Mouse (Mus musculus): ENCODE results near the gene Piezo1.

Piezo1 gene

GRCm38 (mm10) chr8:122433269-122433905 is 117.7 kb downstream of the Piezo1 start:
- Histone ChIP-seq H3K9me3 (ENCODE audit: low read length) (no peaks in the 10 kb centered on the region), H3K4me3 (replicated peaks; ENCODE audit: low read length) (peak overlapping the region; percentile 81), H3K36me3 (ENCODE audit: insufficient read depth, low read length) (peaks cover 54% of the 10 kb centered on the region), H3K4me1 (replicated peaks; ENCODE audit: low read depth, low read length) (peaks cover 87% of the 10 kb centered on the region), H3K27me3 (ENCODE audit: insufficient read depth, low read length) (peaks cover 18% of the 10 kb centered on the region; the same call in 1 of the 2 replicates)
- TF ChIP-seq NANOG (IDR thresholded peaks at IDR 0.05; ENCODE audit: borderline replicate concordance, low read length) (no peak), CTCF (conservative IDR thresholded peaks at IDR 0.05; ENCODE audit: low read length) (no peak), POU5F1 (IDR thresholded peaks at IDR 0.05; ENCODE audit: borderline replicate concordance, low read length) (no peak)

- H3K4me3 ChIP-seq (replicated peaks; ENCODE audit: low read length), result peak within 1 kb of the TSS; percentile 81
- peaks cover 47% of the 10 kb centered on the region for H3K36me3 ChIP-seq (ENCODE audit: insufficient read depth, low read length)
- peaks cover 87% of the 10 kb centered on the region for H3K4me1 ChIP-seq (replicated peaks; ENCODE audit: low read depth, low read length)
- TF ChIP-seq POU5F1 (IDR thresholded peaks at IDR 0.05; ENCODE audit: borderline replicate concordance, low read length) (no peak), CTCF (conservative IDR thresholded peaks at IDR 0.05; ENCODE audit: low read length) (no peak), NANOG (IDR thresholded peaks at IDR 0.05; ENCODE audit: borderline replicate concordance, low read length) (no peak)
- no peaks in the 10 kb centered on the region for H3K9me3 ChIP-seq (ENCODE audit: low read length)
- H3K27me3 ChIP-seq (ENCODE audit: insufficient read depth, low read length), result peaks cover 18% of the 10 kb centered on the region; the same call in 1 of the 2 replicates
Observed at GRCm38 (mm10) chr8:122432443-122433268, 118.5 kb downstream of the Piezo1 start, which contains the start of gene Cyba. Gene Cyba (minus strand): TSS chr8:122432930.

Data from E14TG2a.4 (cell line).